Mouse (Mus musculus): ENCODE measurements around the gene Wdr38.

GRCm38 (mm10) chr2:38956062-38956461 is 41.2 kb upstream of the Wdr38 start:
- TF ChIP-seq POLR2A (IDR thresholded peaks at IDR 0.05; ENCODE audit: low read depth, low read length) (no peak), CTCF (IDR thresholded peaks at IDR 0.05; ENCODE audit: extremely low read depth, insufficient read depth, insufficient read length, insufficient replicate concordance) (no peak)

Measured in spleen, adult 2 months (tissue).